Mouse (Mus musculus): ENCODE results near the gene Itpkc.

DNA sequence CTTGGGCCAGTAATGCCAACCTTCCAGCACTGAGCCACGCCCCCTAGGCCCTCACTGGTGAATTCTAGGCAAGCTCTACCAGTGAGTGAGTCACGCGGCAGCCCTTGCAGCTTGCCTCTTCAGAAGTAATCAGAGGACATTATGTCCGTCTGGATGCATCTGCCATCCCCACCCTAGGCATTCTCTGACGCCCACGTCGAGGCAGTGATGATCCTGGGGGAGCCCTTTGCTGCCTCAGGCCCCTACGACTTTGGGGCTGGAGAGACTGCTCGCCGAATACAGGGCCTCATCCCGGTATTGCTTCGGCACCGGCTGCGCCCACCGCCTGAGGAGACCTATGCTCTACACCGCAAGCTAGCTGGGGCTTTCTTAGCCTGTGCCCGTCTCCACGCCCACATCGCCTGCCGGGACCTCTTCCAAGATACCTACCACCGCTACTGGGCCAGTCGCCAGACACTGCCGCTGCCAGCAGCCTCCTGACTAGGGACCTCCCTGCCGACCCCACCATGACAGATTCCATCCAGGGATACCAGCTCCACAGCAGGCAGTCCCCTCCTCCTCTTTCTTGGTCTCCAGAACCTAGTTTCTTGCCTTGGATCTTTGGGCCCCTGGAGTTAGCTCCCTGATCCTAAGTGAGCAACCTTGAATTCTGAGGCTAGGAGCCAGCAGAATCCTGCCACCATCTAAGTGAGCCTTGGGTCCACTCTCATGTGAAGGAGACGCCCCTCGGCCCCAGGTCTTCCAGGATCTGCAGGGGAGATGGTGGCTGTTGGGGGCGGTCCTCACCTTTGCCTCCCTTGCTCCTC, 28.8 kb upstream of the Itpkc start:
- TF ChIP-seq POLR2A (IDR thresholded peaks at IDR 0.05; ENCODE audit: control insufficient read depth, low read depth, low read length) (no peak), CTCF (IDR thresholded peaks at IDR 0.05; ENCODE audit: control insufficient read depth, insufficient read depth, insufficient replicate concordance, low read depth, low read length) (no peak)
